Mouse (Mus musculus) Patski (cell line): ENCODE data around the gene Gm21739. TPM values are rescaled to one million over a fixed set of nuclear protein-coding genes. Genes with fewer than 3 reads are reported as not detected.
"Not testable (repeated sequence)": the region's sequence is repeated elsewhere in the genome, so short reads cannot be mapped to it uniquely, and the experiment has no call there.

Experiments
- ATAC-seq: fragments of 100-300 bp; one replicate; pipeline ENCODE4 v1.8.0; 2021
- CTCF ChIA-PET: fragments of 350-600 bp; sonication (Branson Sonifier 250); formaldehyde crosslinking; loops from one replicate; lab custom pipeline; 2022; ENCODE audit warnings: inconsistent platforms; lab: Charles Lee
- POLR2A ChIA-PET: fragments of 350-600 bp; sonication (Branson Sonifier 250); formaldehyde crosslinking; loops from one replicate; lab custom pipeline; 2022; ENCODE audit warnings: antibody characterized with exemption, inconsistent platforms; lab: Charles Lee
- DNase-seq: peaks from one replicate; pipeline ENCODE4 v3.0.0-alpha.2; 2011; ENCODE audit warnings: low read depth, low spot score
- H3K27me3 ChIP-seq: fragments of 371-371 bp; one replicate; pipeline ENCODE4 v1.5.1; 2021
- in situ Hi-C: fragments of 300-500 bp; cut with MboI; formaldehyde crosslinking; loops from 3 replicates; pipeline ENCODE4 v1.11.1; 2018; ENCODE audit warnings: low pct_unique_long_range_greater_than_20kb, mixed read lengths
- polyA plus RNA-seq: library from polyadenylated mRNA; unstranded; gene quantifications from one replicate; pipeline ENCODE4 v1.2.3, GENCODE M21; 2021

The Gm21739 gene
- not detected for polyA plus RNA-seq

- DNase-seq, in situ Hi-C loops, H3K27me3 ChIP-seq, CTCF ChIA-PET, ATAC-seq, POLR2A ChIA-PET: not testable (repeated sequence)
These were observed at the start of gene Gm21739 for GRCm38 (mm10) chrY:44264344-44264743. TSS of gene Gm21739 (minus strand) at chrY:44264444.
